Mouse (Mus musculus): Measurements from ENCODE around the gene Gcm1. TPM values are rescaled to one million over a fixed set of nuclear protein-coding genes. Genes with fewer than 3 reads are reported as not detected.

Gene Gcm1
- polyA plus RNA-seq (2015; fragmentation: Nextera tagmentation; extraction: Ambion mirVana), result not detected in 2 replicates

DNA sequence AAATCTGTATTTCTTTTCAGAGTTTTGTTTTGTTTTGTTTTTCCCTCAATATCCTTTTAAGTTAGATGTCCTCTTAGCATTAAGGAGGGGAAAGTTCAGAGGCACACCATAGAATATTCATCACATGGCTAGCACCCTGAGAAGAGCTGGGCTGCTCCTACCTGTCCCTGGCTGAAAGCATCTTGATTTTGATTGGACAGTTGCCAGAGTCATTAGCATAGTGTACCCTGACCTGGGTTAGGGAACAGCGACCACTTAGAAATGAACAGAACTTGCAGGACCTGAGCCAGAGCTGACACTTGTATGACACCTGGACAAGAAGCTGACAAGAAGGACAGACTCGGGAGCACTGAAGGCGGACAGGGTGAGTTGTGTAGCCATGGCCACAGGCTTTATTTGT is at the start of gene Gcm1:
TSS of gene Gcm1 (plus strand) at position 248 of the 400 bp plus-strand sequence.

GRCm38 (mm10) chr9:78108796-78109239 is 57.1 kb downstream of the Gcm1 start, which contains the start of the genes Fbxo9 and Ick:
Gene Fbxo9, minus strand, starts transcription at chr9:78109065.
Gene Ick, plus strand, starts transcription at chr9:78109192.

Other genes with a start within 250 kb of the Gcm1 start
- 19.4 and 23.5 TPM in 2 replicates for gene Elovl5, start 134.6 kb upstream of the Gcm1 start, polyA plus RNA-seq (2015; fragmentation: Nextera tagmentation; extraction: Ambion mirVana)
- gene Fbxo9, start 57.1 kb downstream of the Gcm1 start, polyA plus RNA-seq (2015; fragmentation: Nextera tagmentation; extraction: Ambion mirVana), result 67.9 and 76.3 TPM in 2 replicates
- 7.6 and 8.2 TPM in 2 replicates for gene Ick, start 57.3 kb downstream of the Gcm1 start, polyA plus RNA-seq (2015; fragmentation: Nextera tagmentation; extraction: Ambion mirVana)
- gene Gsta4, start 130.8 kb downstream of the Gcm1 start, polyA plus RNA-seq (2015; fragmentation: Nextera tagmentation; extraction: Ambion mirVana), result 18.0 and 18.9 TPM in 2 replicates
- not detected in 2 replicates for gene Gsta1, start 178.7 kb downstream of the Gcm1 start, polyA plus RNA-seq (2015; fragmentation: Nextera tagmentation; extraction: Ambion mirVana)
- not detected in 2 replicates for gene Gm3776, start 205.2 kb downstream of the Gcm1 start, polyA plus RNA-seq (2015; fragmentation: Nextera tagmentation; extraction: Ambion mirVana)
- not detected in 2 replicates for gene Gm10639, start 238.0 kb downstream of the Gcm1 start, polyA plus RNA-seq (2015; fragmentation: Nextera tagmentation; extraction: Ambion mirVana)

All from spleen, postnatal 0 days (tissue).